Mouse (Mus musculus) lung, adult 10 weeks (tissue): Measurements from ENCODE around the gene Hunk. TPM values are rescaled to one million over a fixed set of nuclear protein-coding genes. Genes with fewer than 3 reads are reported as not detected.

Experiments
- polyA plus RNA-seq: library from polyadenylated mRNA; stranded (reverse); fragments of 350-450 nt; fragmentation: Illumina TruSeq; extraction: RNeasy Lipid Tissue Mini Kit (QIAGEN cat#74804); gene quantifications from one replicate; pipeline ENCODE4 v1.2.3, GENCODE M21; 2014; ENCODE audit warnings: low read depth, low replicate concordance; ENCODE audit not compliant: insufficient read depth

Gene Hunk
- polyA plus RNA-seq = 3.1 TPM

GRCm38 (mm10) chr16:90385688-90386513, at the start of gene Hunk:
Hunk (plus strand) TSS chr16:90386013.

Other genes starting within 250 kb of the Hunk start
- 3.9 TPM for gene Tiam1, start 242.2 kb upstream of the Hunk start, polyA plus RNA-seq
- 1,119 TPM for gene Sod1, start 165.3 kb upstream of the Hunk start, polyA plus RNA-seq
- gene Scaf4, start 101.5 kb upstream of the Hunk start, polyA plus RNA-seq = 7.4 TPM